Mouse (Mus musculus) heart, postnatal 0 days (tissue): ENCODE data around the gene Ppp1r8. TPM values are rescaled to one million over a fixed set of nuclear protein-coding genes. Genes with fewer than 3 reads are reported as not detected.

ENCODE experiments used
- ATAC-seq: fragments of 200-750 bp; cut with Nextera tagmentation; 2 replicates; pipeline ENCODE4 v1.8.0; 2017; ENCODE audit warnings: low read depth, moderate number of reproducible peaks, moderate library complexity; ENCODE audit not compliant: insufficient read depth
- DNase-seq: peaks from one replicate; pipeline ENCODE4 v3.0.0-alpha.2; 2016; ENCODE audit warnings: low spot score
- H3K27ac ChIP-seq: fragments of 300-500 bp; sonication (generic); 2 replicates; pipeline ENCODE4 v1.5.1; 2014; ENCODE audit warnings: low read depth, mild to moderate bottlenecking
- H3K27me3 ChIP-seq: fragments of 300-500 bp; sonication (generic); 2 replicates; pipeline ENCODE4 v1.6.1; 2014; ENCODE audit warnings: low read length, mixed read lengths; ENCODE audit not compliant: control insufficient read depth, insufficient read depth
- H3K36me3 ChIP-seq: fragments of 300-500 bp; sonication (generic); replicated peaks from 2 replicates; pipeline ENCODE4 v1.6.1; 2014; ENCODE audit warnings: low read length, mixed read lengths; ENCODE audit not compliant: control insufficient read depth, insufficient read depth
- H3K4me1 ChIP-seq: fragments of 300-500 bp; sonication (generic); 2 replicates; pipeline ENCODE4 v1.6.1; 2014; ENCODE audit warnings: antibody characterized with exemption; ENCODE audit not compliant: control insufficient read depth, insufficient read depth
- H3K4me2 ChIP-seq: fragments of 300-500 bp; sonication (generic); 2 replicates; pipeline ENCODE4 v1.6.1; 2014; ENCODE audit warnings: low read depth, mild to moderate bottlenecking, low read length, moderate library complexity
- H3K4me3 ChIP-seq: fragments of 300-500 bp; sonication (generic); 2 replicates; pipeline ENCODE4 v1.5.1; 2014; ENCODE audit warnings: low read depth, low read length
- H3K9ac ChIP-seq: fragments of 300-500 bp; sonication (generic); replicated peaks from 2 replicates; pipeline ENCODE4 v1.6.1; 2014; ENCODE audit warnings: low read depth, low read length, mixed read lengths
- H3K9me3 ChIP-seq: fragments of 300-500 bp; sonication (generic); replicated peaks from 2 replicates; pipeline ENCODE4 v1.6.1; 2016; ENCODE audit warnings: low read length; ENCODE audit not compliant: control insufficient read depth
- CTCF ChIP-seq: IDR thresholded peaks from 2 replicates; pipeline ENCODE4 v1.5.1; 2016; ENCODE audit warnings: antibody characterized with exemption, control low read depth, low read depth
- EP300 ChIP-seq: IDR thresholded peaks from 2 replicates; pipeline ENCODE4 v1.6.1; 2016; ENCODE audit warnings: antibody characterized with exemption, low read depth
- WGBS: fragments of 180-500 bp; shearing (Covaris S2); extraction: QIAGEN DNeasy Blood & Tissue Kit; methylation state at CpG from one replicate; pipeline ENCODE4 v1.1.7; 2014; 5-methylcytosine and 5-hydroxymethylcytosine counted together
- polyA plus RNA-seq: library from polyadenylated mRNA; unstranded; fragments of >200 nt; fragmentation: Nextera tagmentation; extraction: Ambion mirVana; gene quantifications from 2 replicates; pipeline ENCODE4 v1.2.1, GENCODE M21; 2015
- total RNA-seq: library from RNA; depleted of rRNA; stranded (reverse); fragments of >200 nt; gene quantifications from 2 replicates; pipeline ENCODE4 v1.2.3, GENCODE M21; 2014; ENCODE audit warnings: low replicate concordance; rRNA removed

Ppp1r8 gene
- total RNA-seq (36.6 and 46.2 TPM in 2 replicates), polyA plus RNA-seq (17.2 and 17.3 TPM in 2 replicates)

GRCm38 (mm10) chr4:132842970-132843704, at the start of gene Ppp1r8:
TSS of gene Ppp1r8 (minus strand) at chr4:132843169.
- peak; percentile 51 for TF ChIP-seq CTCF
- no peak for TF ChIP-seq EP300
- ATAC-seq, result peak; percentile 100
- DNase-seq, result peak; percentile 97
- Histone ChIP-seq H3K36me3 (peaks cover 26% of the 10 kb centered on the region), H3K4me1 (peaks cover 14% of the 10 kb centered on the region), H3K27me3 (no peaks in the 10 kb centered on the region), H3K27ac (peak within 1 kb of the TSS; percentile 73), H3K4me2 (peak within 1 kb of the TSS; percentile 98), H3K9me3 (no peaks in the 10 kb centered on the region), H3K9ac (peak within 1 kb of the TSS; percentile 87), H3K4me3 (peak within 1 kb of the TSS; percentile 81)
- WGBS, result 1% methylated on average over 40 of the region's 40 CpGs

- peak overlapping the region; percentile 81 for H3K9ac ChIP-seq
- no peaks in the 10 kb centered on the region for H3K27me3 ChIP-seq
- 8% methylated on average over 9 of the region's 9 CpGs for WGBS
- no peak for ATAC-seq
- 0 out of 2 replicates have a peak, but pooled peaks cover 4% of the 10 kb centered on the region for H3K36me3 ChIP-seq
- H3K4me3 ChIP-seq, result peak overlapping the region; percentile 74
- no peak for DNase-seq
- no peaks in the 10 kb centered on the region for H3K9me3 ChIP-seq
- TF ChIP-seq CTCF, result no peak
- no peak for TF ChIP-seq EP300
- peak overlapping the region; percentile 90 for H3K27ac ChIP-seq
- H3K4me1 ChIP-seq, result peaks cover 20% of the 10 kb centered on the region
- H3K4me2 ChIP-seq, result peak overlapping the region; percentile 88
Observed at GRCm38 (mm10) chr4:132884844-132885374, 41.9 kb upstream of the Ppp1r8 start.

- Histone ChIP-seq H3K9me3 (no peaks in the 10 kb centered on the region), H3K4me3 (peak within 1 kb of the TSS; percentile 74), H3K27ac (peak within 1 kb of the TSS; percentile 90), H3K9ac (peak within 1 kb of the TSS; percentile 81), H3K36me3 (0 out of 2 replicates have a peak, but pooled peaks cover 4% of the 10 kb centered on the region), H3K27me3 (no peaks in the 10 kb centered on the region), H3K4me1 (peaks cover 20% of the 10 kb centered on the region), H3K4me2 (peak within 1 kb of the TSS; percentile 88)
- DNase-seq (peak; percentile 90), ATAC-seq (peak; percentile 96)
- TF ChIP-seq EP300 (0 out of 2 replicates have a peak, but pooled peaks have one; percentile 15), CTCF (no peak)
- under 1% methylated on average over 72 of the region's 72 CpGs for WGBS
Observed at GRCm38 (mm10) chr4:132884064-132884843, 41.3 kb upstream of the Ppp1r8 start, which contains the start of gene Stx12. TSS of gene Stx12 (minus strand) at chr4:132884509.

- no peak for ATAC-seq
- 0 out of 2 replicates have a peak, but pooled peaks cover 4% of the 10 kb centered on the region for H3K36me3 ChIP-seq
Observed at GRCm38 (mm10) chr4:132883561-132884063, 40.6 kb upstream of the Ppp1r8 start.

More at GRCm38 (mm10) chr4:132883561-132884063, 40.6 kb upstream of the Ppp1r8 start:
- Histone ChIP-seq H3K27ac (peak overlapping the region; percentile 90), H3K4me1 (peaks cover 20% of the 10 kb centered on the region), H3K4me3 (peak overlapping the region; percentile 74), H3K9ac (peak overlapping the region; percentile 81), H3K9me3 (no peaks in the 10 kb centered on the region), H3K27me3 (no peaks in the 10 kb centered on the region), H3K4me2 (peak overlapping the region; percentile 88)
- WGBS, result under 1% methylated on average over 21 of the region's 21 CpGs
- peak; percentile 21 for DNase-seq
- TF ChIP-seq CTCF (no peak), EP300 (0 out of 2 replicates have a peak, but pooled peaks have one; percentile 9)
